Mouse (Mus musculus) large intestine, adult 2 months (tissue): ENCODE data around the gene Hes5. TPM values are rescaled to one million over a fixed set of nuclear protein-coding genes. Genes with fewer than 3 reads are reported as not detected.

ENCODE experiments used
- DNase-seq: peaks from one replicate; pipeline ENCODE4 v3.0.0-alpha.2; 2012; ENCODE audit warnings: low read depth, low spot score
- WGBS: fragments of 180-500 bp; shearing (Covaris S2); methylation state at CpG from one replicate; pipeline ENCODE4 v1.1.7; 2018; 5-methylcytosine and 5-hydroxymethylcytosine counted together
- polyA plus RNA-seq: library from polyadenylated mRNA; depleted of rRNA; stranded (reverse); fragments of >200 nt; gene quantifications from 2 replicates; pipeline ENCODE4 v1.2.3, GENCODE M21; 2012; rRNA removed

Gene Hes5
- polyA plus RNA-seq, 1 experiment = 0.69 TPM

DNA sequence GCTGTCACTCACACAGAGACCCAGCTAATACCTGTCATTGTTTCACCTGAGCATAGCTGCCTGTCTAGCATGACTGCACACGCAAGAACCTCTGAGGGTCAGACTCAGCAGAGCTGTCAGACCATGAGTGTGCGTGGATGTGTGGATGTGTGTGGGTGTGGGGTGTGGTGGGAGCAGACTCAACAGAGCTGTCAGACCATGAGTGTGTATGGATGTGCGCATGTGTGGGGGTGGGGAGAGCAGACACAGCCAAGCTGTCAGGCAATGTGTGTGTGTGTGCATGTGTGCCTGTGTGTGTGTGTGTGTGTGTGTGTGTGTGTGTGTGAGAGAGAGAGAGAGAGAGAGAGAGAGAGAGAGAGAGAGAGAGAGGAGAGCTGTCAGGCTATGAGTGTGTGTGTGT, 44.6 kb downstream of the Hes5 start:
- no peak for DNase-seq
- WGBS = 93% methylated on average over 3 of the region's 3 CpGs

DNA sequence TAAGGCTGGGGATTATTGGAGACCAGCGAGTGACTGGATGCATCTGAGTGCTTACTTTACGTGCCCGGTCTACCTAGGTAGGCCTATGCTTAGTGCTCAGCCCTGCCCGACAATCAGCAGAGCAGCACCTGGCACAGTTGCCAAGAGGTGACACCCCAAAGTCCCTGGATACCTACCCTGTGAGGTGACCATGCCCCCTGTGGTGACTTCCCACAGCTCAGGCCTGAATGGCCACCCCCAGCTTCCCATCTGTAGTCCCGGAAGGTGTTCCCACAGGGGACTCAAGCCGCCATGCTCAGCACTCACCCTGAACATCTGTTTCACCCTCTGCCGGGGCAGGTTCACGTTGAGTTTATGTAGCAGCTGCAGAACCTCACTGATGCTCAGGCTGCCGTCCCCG, 45.6 kb downstream of the Hes5 start:
- WGBS = 70% methylated on average over 10 of the region's 10 CpGs
- no peak for DNase-seq

DNA sequence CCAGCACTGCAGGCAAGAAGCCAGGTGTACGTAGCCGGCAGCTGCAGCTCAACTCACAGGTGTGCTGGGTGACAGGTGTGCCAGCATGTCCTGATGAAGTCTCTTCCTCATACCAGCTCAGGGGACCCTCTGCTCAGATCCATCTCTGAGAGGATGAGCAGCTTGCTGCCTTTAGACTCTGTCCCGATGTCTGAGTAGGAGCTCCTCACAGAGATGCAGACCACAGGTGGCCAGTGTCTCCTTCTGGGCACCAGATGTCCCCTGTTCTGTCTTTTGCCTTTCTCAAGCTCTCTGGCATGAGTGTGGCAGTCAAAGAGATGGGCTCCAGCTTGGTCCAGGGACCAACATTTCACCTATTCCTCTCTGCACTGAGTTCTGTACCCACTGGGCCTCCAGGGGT, 46.9 kb downstream of the Hes5 start:
- WGBS = 78% methylated on average over 3 of the region's 3 CpGs
- no peak for DNase-seq

DNA sequence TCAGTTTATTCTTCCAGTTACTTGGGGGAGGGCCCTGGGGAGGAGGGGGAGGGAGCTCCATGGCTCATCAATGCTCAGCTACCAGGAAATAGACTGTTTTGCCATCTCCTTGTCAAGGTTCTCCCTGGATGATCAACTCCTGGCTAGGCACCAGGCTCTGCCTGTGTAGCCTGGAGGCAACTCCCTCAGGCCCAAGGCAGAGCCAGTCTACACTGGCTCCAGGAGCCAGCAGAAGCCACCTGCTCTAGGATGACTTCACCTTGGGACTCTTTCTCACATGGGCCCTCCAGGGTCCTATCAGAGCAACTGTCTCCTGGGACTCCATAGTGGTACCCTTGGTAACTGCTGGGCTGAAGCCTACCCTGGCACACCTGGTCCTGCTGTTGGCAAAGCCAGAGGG, 47.4 kb downstream of the Hes5 start:
- no peak for DNase-seq

DNA sequence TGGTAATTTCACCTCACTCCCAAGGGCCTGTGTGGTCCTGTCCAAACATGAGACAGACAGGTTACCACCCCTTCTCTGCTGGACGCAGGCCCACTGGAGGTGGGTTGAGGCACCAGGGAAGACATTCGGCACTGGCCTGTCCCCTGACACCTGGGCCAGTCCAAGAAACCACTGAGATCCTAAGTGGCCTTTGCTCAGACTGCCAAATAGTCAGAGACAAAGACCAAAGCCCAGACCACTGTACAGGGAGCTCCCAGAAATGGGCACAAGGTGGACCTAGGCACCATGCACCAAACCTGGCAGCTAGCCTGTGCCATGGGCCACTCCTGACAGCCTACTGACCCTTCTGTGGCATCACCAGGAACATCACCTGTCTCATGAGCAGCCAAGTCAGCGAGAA, 48.5 kb downstream of the Hes5 start:
- DNase-seq = no peak
- WGBS = 86% methylated on average over 3 of the region's 3 CpGs

DNA sequence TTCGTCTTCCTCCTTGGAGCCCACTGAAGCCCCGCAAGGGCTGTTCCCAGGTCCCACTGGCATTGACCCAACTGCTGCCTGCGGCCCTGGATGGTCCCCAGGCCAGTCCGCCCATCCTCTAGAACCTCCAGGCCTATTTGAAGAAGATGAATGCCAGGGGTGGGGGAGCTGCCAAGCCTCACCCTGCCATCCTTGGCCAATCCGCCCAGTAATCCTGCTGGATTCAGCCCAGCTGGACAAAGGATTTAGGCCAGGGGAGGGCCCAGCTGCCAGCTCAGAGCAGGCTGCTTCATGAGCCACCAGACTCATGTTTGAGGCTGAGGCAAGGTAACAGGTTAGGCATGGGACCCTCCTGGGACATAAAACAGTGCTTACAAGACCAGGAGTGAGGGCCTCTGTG, 50.1 kb downstream of the Hes5 start:
- WGBS = 86% methylated on average over 5 of the region's 5 CpGs
- no peak for DNase-seq

DNA sequence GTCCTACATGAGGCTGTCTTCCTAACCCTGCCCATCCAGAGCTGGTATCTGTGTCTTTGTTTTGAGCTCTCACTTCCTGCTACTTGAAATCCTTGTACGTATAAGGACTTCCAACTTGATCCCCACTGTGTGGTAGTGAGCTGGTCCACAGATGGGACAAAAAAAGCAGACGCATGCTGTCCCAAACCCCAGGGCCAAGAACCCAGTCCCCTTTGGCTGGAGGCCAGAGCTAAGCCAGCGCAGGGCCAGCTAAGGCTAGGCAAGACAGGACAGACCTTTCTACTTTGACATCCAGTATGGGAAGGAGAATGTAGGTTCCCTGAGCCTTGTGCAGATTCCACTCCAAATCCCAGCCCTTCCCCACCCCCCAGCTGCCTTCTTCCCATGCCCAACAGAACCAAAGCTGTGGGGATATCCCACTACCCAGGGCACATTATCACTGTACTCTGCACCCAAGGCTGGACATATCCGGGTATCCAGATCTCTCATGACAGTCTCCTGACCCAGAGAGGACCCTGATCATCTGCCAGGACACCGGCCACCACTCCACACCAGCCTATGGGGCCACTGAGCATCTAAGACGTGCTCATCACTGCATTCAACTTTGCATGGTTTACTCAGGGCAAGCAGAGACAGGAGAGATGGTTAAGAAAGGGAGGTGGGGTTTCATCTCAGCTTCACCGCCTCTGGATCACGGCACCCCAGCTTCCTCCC, 50.7 kb downstream of the Hes5 start:
- WGBS = 82% methylated on average over 8 of the region's 8 CpGs
- DNase-seq = no peak

Other genes with a start within 250 kb of the Hes5 start
- gene Ttc34, start 123.5 kb upstream of the Hes5 start, polyA plus RNA-seq = 0.05 and 0.15 TPM in 2 replicates
- 0.05 TPM in 1 of 2 replicates, not detected in the other for gene Mmel1, start 91.3 kb upstream of the Hes5 start, polyA plus RNA-seq
- gene Fam213b, start 61.8 kb upstream of the Hes5 start, polyA plus RNA-seq = 121 and 158 TPM in 2 replicates
- 87.7 and 134 TPM in 2 replicates for gene Tnfrsf14, start 32.4 kb upstream of the Hes5 start, polyA plus RNA-seq
- 38.6 and 39.7 TPM in 2 replicates for gene Pank4, start 3.2 kb downstream of the Hes5 start, polyA plus RNA-seq
- gene Plch2, start 95.9 kb downstream of the Hes5 start, polyA plus RNA-seq = 28.5 and 45.9 TPM in 2 replicates
- 11.4 and 14.2 TPM in 2 replicates for gene Pex10, start 106.1 kb downstream of the Hes5 start, polyA plus RNA-seq
- gene Rer1, start 125.5 kb downstream of the Hes5 start, polyA plus RNA-seq = 116 and 137 TPM in 2 replicates
- 1.3 and 2.2 TPM in 2 replicates for gene Morn1, start 125.7 kb downstream of the Hes5 start, polyA plus RNA-seq